Mouse (Mus musculus) layer of hippocampus, adult 9-10 months (tissue): ENCODE data around the gene Gli3.

Experiments
- DNase-seq: peaks from one replicate; pipeline ENCODE4 v3.0.0; 2022; ENCODE audit warnings: low spot score

Gene Gli3

GRCm38 (mm10) chr13:15495820-15496219 lies 32.8 kb downstream of the Gli3 start:
- no peak for DNase-seq

DNA sequence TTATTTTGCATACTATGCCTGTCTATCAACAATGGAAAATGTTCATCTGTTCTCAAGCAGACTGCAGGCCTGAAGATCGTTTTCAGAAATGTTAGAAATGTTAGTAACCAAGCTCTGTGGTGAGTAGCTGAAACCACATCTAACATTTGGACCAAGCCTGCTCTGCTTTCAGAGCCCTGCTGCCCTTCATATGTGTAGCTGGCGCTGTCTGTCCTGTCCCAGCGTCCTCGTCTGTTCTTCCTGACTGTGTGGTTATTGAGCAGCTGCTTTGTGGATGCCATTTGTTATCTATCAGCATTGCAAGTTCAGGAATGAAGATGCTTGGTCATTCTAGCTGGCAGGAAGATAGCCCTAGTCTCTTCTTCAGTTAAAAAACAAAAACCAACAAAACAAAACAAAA lies 35.3 kb downstream of the Gli3 start:
- peak; percentile 2 for DNase-seq

- DNase-seq = no peak
Observed at GRCm38 (mm10) chr13:15510925-15511324, 47.9 kb downstream of the Gli3 start.

GRCm38 (mm10) chr13:15513114-15513513 lies 50.1 kb downstream of the Gli3 start:
- DNase-seq = no peak

- DNase-seq = no peak
Observed at GRCm38 (mm10) chr13:15514082-15514481, 51.0 kb downstream of the Gli3 start.

GRCm38 (mm10) chr13:15517048-15517760 lies 54.2 kb downstream of the Gli3 start:
- DNase-seq = no peak

DNA sequence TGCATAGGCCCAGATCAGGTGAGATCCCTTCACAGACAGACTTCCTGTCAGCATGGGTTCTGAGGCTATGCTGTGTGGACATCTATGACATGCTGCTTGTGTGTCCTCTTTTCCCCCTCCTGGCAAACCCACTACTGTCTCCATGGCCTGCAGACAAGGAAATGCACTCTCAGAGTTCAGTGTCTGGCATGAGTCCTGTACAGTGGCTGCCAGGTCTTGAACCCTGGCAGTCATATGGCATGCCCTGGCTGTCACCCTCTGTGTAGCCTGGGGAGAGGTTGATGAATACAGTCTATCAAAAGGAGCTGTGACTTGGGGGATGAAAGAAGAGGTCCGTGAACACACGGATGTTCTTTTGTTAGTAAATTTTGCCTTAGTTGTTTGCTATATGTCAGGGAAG lies 57.3 kb downstream of the Gli3 start:
- DNase-seq = no peak

DNA sequence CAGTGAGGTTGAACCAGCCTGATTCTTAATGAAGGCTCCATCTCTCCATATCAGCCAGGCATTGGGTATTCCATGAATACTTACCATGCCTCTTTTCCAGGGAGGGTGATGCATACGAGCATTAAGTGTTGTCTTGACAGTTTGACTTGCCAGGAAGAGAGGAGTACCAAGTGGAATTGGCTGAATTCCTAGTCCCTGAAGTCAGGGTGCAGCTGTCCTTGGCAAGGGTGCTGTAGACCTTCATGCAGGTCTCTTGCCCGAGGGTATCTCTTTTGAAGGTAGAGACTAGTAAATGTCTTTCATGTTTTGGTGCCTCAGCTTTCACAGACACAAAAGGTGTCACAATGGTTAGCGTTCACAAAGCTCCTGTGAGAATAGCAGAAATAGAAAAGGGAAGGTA lies 59.1 kb downstream of the Gli3 start:
- no peak for DNase-seq

GRCm38 (mm10) chr13:15524208-15524607 lies 61.2 kb downstream of the Gli3 start:
- DNase-seq = no peak

DNA sequence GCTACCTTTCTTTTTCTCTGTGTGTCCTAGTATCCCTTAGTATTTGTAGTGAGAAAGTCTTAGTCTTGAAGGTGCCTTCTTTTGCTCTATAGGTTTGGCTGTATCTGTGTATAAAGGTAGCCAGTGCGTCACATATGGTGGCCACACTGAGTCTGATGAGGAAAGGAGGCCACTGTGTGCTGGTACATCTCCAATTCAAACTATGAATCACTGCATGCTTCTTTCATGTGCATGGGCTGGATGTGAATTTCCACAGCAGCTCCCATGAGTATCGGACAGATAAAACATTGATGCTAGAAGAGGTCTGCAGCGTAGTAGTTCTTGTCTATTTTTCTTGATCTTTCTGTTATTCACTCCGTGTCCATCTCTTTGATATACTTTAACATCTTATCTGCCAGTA lies 63.7 kb downstream of the Gli3 start:
- DNase-seq = no peak

DNA sequence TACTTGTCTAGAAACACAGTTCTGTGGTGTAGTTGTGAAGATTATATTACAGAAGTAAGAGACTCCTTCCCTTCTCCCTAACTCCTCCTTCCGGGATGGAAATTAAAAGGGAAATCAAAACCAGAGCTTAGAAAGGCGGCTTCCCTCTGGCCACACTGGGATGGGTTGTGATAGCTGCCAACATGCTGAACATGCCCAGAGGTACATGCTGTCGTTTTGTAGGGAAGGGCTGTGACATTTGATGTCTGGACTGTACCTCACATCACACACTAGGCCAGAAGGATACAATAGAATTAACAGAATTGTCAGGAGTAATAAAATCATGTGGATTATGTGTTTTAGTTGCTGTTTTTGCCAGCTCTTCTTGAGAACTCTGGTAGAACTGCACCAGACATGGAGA lies 68.5 kb downstream of the Gli3 start:
- no peak for DNase-seq

DNA sequence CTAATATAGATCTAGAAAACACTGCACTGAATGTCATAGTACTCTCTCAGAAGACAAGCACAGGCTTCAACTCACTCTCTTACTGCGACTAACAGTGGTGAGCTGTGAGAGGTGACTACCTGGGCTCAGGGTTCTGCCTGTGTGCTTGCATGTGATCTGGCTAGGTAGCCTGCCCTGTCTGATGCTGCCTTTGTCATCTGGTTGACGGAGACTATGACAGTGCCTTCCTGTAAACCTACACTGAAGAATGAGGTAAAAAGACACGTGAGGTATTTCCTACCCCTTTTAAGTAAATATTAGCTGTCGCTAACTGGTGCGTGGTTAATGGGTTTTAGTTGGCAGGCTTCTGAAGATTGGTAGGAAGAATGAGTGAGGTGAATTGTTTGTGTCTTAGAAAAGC lies 74.2 kb downstream of the Gli3 start:
- no peak for DNase-seq

DNA sequence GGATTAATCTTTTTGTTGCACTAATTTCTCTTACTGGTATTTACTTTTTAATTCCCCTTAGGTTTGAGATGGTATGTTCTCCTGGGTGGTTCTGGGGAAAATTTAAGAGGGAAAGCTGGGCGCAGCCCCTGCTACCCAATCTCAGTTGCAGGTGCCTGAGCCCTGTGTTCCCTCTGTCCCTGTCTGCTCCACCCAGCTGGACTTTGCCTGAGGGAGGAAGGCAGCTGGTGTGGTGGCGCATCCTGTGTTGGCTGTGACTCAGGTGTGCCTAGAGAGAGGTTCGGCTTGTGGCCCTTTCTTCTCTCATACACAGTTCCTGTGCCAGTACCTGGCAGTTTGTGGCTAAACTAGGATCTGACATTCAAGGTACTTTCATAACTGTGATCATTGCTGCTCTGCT lies 74.6 kb downstream of the Gli3 start:
- no peak for DNase-seq

DNA sequence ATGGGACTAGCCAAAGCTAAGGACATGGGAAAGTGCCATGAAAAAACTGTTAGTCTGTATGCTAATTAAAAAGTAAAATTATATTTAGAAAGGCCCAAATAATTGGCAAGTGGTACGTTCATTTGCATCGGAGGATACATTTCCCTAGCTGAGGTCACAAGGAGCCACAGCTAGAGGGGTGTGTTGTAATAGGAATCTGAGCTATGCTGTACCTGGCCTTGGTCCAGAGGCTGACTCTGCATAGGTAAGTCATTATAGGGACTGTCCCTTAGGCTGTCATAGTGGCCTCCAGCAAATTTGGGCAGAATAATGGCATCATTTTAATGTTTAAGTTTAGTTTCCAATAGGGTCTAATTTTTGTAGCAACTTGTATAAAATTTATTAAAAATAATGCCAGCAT lies 75.4 kb downstream of the Gli3 start:
- no peak for DNase-seq

GRCm38 (mm10) chr13:15542053-15542452 lies 79.0 kb downstream of the Gli3 start:
- no peak for DNase-seq

DNA sequence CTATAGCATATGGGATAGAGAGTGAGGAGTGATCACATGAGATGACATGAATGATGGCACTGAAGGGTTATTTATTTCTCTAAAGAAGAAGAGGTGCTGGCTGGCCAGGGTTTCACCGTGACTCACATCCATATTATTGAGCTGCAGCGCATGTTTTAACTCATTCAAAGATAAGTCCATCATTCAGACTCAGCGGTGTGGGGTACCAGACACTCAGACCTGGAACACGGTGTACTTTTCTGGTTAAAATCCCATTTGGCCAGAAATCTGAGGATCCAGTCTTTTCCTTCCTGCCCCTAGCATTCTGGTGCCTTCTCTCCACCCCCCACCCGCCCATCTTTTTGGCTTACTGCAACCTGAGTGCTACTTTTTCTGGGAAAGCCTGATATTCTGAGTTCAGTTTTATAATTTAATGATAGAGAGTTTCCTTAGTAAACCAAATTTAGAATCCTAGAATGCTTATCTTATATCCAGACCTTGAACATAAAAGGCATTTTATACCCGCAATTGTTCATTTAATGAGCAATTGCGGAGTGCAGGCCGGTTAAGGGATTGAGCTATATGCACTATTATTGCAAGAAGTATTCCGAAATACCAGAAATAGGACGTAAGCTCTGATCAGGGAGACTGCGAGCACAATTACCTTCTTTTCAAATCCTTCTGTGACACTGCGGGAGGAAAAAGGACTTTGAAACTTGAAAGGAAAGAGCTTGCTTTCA lies 80.3 kb downstream of the Gli3 start:
- no peak for DNase-seq

DNA sequence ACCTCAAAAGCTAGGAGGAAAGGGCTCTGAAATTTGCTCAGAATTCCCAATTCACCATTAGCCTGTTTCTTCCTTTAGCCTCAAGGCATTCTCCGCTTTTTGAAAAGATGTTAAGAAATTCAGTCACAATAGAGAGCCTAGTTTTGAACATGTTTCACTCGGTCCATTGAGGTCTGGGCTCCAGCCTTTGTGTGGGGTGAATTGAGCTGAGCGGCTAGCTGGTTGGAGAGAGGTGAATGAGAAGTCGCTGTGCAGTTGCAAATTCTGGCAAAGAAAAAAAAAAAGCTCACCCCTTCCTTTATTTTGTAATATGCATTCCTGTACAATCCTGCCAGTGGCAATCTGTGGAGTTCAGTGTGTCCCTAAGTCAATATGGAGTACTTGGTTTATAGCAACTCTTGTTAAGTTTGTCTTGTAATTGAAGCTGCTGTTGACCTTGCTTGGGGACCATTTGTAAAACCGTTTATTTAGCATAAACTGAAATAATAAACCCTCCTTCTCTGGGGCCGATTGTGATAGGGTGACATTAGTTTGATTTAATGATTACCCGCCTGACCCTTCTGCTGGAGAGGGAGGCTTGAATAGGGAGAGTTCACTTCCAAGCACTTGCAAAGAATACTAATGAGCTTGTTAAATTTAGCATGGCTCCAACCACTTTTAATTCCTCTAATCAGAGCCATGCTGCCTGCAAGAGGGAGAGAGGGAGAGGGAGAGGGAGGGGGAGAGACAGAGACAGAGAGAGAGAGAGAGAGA lies 81.0 kb downstream of the Gli3 start:
- DNase-seq = no peak

GRCm38 (mm10) chr13:15545346-15545896 lies 82.4 kb downstream of the Gli3 start:
- peak; percentile 8 for DNase-seq

DNA sequence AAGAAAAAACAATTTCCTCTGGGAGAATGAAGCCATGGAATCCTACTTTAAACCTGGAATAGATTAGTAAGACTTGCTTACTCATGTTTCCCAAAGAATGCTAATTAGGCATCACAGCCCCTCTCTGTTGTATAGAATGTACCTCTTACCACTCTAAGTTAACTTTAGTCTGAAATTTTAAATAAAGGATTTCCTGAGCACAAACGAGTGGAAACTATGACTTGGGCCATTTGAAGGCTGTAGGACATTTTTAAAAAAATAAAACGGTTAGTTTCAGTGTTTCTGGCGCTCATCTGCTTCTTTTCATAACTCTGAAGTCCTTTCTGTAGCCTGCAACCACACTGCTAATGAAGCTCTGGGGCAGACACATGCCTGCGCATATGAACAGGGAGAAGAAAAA lies 83.2 kb downstream of the Gli3 start:
- DNase-seq = no peak

DNA sequence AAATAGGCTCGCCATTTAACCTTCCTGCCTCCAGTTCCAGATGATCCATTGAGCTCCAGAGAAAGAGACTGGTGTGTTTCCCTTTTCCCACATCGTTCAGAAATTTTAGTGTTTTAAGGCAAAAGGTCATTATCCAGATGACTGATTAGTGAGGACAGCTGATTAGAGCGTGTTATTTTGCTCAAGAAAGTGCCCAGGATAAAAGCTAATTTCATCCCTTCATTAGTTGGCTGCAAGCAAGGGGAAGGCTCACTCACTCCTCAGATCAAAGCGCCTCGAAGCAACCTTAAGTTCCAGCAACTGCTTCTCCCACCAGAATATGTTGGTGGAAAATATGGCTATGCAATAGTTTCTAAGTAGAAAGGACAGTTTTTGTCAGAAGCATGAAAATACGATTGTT lies 86.4 kb downstream of the Gli3 start:
- no peak for DNase-seq

DNA sequence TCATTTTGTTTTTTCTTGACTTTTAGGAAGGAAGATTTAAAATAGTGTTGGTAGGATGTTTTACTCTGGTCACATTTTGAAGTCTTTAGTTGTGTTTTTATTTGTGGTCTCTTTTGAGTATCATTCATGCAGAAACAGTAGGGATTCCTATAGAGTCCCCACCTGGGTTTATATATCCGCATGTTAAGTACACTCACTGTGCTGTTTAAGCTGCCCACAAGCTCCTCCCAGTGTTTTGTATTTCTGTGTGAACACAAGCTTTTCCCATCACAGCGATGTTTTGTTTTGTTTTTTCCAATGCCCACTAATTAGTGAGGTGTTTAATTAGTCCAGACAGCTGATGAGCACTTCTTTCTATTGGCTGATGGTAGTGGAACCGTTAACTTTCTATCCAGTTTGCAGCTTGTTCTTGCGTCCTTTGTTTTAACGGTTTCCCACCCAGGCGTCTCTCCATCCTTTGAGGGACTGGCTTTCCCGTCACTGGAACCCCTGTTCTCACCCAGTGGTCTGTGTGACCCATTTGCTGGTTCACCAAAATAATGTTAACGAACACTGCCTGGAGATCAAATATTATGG lies 87.1 kb downstream of the Gli3 start:
- no peak for DNase-seq

GRCm38 (mm10) chr13:15550731-15551130 lies 87.7 kb downstream of the Gli3 start:
- no peak for DNase-seq
